Mouse (Mus musculus): ENCODE results near the gene Pomt1. TPM values are rescaled to one million over a fixed set of nuclear protein-coding genes. Genes with fewer than 3 reads are reported as not detected.

Pomt1 gene
- polyA plus RNA-seq, 1 experiment from 2014 or later = 27.2 TPM

DNA sequence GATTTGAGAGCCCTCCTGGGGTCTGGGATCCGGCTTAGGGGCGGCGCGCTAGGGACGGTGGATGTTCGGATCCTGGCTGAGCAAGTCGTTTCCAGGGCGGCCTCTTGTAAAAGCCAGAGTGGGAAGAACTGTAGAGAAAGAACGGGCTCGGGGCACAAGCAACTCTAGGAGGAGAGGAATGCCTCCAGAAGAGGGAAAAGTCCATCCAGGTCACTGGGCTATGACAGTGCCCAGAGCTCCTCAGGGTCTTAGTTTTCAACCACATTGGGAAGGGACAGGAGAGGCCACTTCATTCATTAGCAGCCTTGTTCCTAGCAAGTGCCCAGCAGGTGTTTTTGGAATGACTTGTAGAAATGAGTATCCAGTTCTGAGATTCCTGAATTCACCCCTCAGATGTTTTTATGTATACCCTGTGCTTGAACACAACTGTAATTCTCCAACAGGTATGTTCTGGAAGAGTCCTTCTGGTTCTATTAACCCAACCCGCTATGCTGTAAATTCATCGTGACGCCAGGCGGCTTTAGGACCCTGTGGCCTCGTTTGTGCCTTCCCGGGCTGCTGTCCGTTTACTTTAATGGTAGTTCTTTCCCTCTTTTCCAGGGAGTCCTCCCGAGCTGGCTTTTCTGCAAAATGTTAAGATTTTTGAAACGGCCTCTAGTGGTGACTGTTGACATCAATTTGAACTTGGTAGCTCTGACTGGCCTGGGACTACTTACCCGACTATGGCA is 534 bp downstream of the Pomt1 start:
- Histone ChIP-seq H3K4me3 (peak overlapping the region; percentile 63), H3K9me3 (no peaks in the 10 kb centered on the region), H3K36me3 (peaks cover 55% of the 10 kb centered on the region), H3K4me1 (replicated peaks) (peaks cover 25% of the 10 kb centered on the region), H3K27ac (peak overlapping the region; percentile 92), H3K27me3 (ENCODE audit: insufficient read depth, poor library complexity, severe bottlenecking) (no peaks in the 10 kb centered on the region)
- peak; percentile 59 for DNase-seq (ENCODE audit: low spot score)
- under 1% methylated on average over 20 of the region's 20 CpGs for WGBS

GRCm38 (mm10) chr2:32237571-32237970 is 1.2 kb downstream of the Pomt1 start:
- H3K27me3 ChIP-seq (ENCODE audit: insufficient read depth, poor library complexity, severe bottlenecking) = no peaks in the 10 kb centered on the region
- H3K4me3 ChIP-seq = peak overlapping the region; percentile 63
- H3K36me3 ChIP-seq = peaks cover 50% of the 10 kb centered on the region
- H3K27ac ChIP-seq = peak overlapping the region; percentile 92; the same call in 1 of the 2 replicates
- no peaks in the 10 kb centered on the region for H3K9me3 ChIP-seq
- 47% methylated on average over 4 of the region's 4 CpGs for WGBS
- peaks cover 25% of the 10 kb centered on the region for H3K4me1 ChIP-seq (replicated peaks)
- DNase-seq (ENCODE audit: low spot score) = no peak

GRCm38 (mm10) chr2:32238708-32239435 is 2.5 kb downstream of the Pomt1 start:
- Histone ChIP-seq H3K36me3 (peaks cover 50% of the 10 kb centered on the region), H3K4me3 (no peak overlapping the region), H3K27me3 (ENCODE audit: insufficient read depth, poor library complexity, severe bottlenecking) (no peaks in the 10 kb centered on the region), H3K4me1 (replicated peaks) (peaks cover 25% of the 10 kb centered on the region), H3K9me3 (no peaks in the 10 kb centered on the region), H3K27ac (no peak overlapping the region)
- no peak for DNase-seq (ENCODE audit: low spot score)
- WGBS = 95% methylated on average over 9 of the region's 9 CpGs

DNA sequence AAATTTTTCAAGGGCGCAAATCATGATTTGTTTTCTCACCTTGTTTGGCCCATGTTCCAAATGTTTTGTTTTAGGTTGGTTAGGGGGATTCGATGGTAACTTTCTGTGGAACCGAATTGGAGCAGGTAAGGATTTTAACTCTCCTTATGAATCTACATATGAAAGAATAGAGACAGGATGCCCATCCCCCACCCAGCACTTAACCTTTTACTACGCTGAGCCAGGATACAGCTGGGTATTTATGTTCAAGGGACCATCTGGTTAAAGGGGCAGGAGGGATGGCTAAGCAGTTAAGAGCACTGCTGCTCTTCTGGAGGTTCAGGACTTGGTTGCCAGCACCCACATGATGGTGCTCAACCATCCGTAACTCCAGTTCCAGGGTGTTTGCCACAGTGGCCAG is 4.2 kb downstream of the Pomt1 start:
- Histone ChIP-seq H3K4me3 (no peak overlapping the region), H3K36me3 (peaks cover 56% of the 10 kb centered on the region), H3K9me3 (no peaks in the 10 kb centered on the region), H3K27me3 (ENCODE audit: insufficient read depth, poor library complexity, severe bottlenecking) (no peaks in the 10 kb centered on the region), H3K4me1 (replicated peaks) (peaks cover 12% of the 10 kb centered on the region), H3K27ac (no peak overlapping the region)
- DNase-seq (ENCODE audit: low spot score) = no peak
- 88% methylated on average over 5 of the region's 5 CpGs for WGBS

- H3K4me3 ChIP-seq = no peak overlapping the region
- no peaks in the 10 kb centered on the region for H3K9me3 ChIP-seq
- peaks cover under 1% of the 10 kb centered on the region; the same call in 1 of the 2 replicates for H3K4me1 ChIP-seq (replicated peaks)
- WGBS = 93% methylated on average over 4 of the region's 4 CpGs
- DNase-seq (ENCODE audit: low spot score) = no peak
- H3K36me3 ChIP-seq = peaks cover 80% of the 10 kb centered on the region
- no peak overlapping the region for H3K27ac ChIP-seq
- no peaks in the 10 kb centered on the region for H3K27me3 ChIP-seq (ENCODE audit: insufficient read depth, poor library complexity, severe bottlenecking)
Observed at GRCm38 (mm10) chr2:32242986-32243385, 6.6 kb downstream of the Pomt1 start.

- 90% methylated on average over 4 of the region's 4 CpGs for WGBS
- H3K27me3 ChIP-seq (ENCODE audit: insufficient read depth, poor library complexity, severe bottlenecking) = no peaks in the 10 kb centered on the region
- H3K4me1 ChIP-seq (replicated peaks) = no peaks in the 10 kb centered on the region
Observed at GRCm38 (mm10) chr2:32246741-32247140, 10.4 kb downstream of the Pomt1 start.

DNA sequence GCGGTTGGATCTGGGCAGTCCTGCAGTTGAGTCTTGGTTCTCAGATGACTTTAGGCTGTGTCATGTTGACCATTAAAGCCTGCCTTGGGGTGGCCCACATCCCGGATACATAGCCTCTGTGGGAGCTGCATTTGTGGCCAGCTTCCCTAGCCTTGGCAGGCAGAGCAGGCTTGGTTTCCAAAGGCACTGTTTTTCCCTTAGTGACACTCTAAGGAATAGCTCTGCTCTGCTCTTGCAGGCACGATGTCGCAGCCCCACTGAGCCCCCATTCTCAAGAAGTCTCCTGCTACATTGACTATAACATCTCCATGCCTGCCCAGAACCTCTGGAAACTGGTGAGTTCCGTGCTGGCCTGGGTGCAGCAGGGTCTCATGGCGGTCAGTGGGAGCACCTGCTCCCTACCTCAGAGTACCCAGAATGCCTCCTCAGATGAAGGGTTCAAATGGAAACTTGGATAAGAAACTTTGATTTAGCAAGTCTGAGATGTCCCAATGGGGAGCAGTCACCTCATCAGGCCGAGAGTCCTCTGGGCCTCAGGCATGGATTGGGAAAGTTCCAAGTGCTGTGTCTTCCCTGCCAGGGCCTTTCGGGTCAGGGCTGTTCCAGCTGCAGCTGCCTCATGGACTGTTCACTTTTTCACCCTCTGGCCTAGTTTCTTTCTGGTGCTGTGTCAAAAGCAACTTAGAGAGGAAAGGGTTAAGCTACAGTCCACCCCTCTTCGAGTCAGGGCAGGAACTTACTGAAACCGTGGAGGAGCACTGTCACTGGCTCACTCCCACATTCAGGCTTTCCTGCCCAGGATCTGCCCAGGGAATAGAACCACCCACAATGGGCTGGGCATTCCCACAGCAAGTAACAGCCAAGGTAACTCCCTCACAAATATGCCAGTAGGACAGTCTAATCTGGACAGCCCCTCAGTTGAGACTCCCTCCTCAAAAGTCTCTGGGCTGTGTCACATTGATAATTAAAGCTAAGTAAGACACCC is 12.3 kb downstream of the Pomt1 start:
- no peak for DNase-seq (ENCODE audit: low spot score)
- H3K36me3 ChIP-seq = peaks cover 100% of the 10 kb centered on the region

More at GRCm38 (mm10) chr2:32246741-32247140, 10.4 kb downstream of the Pomt1 start:
- Histone ChIP-seq H3K9me3 (no peaks in the 10 kb centered on the region), H3K36me3 (peaks cover 94% of the 10 kb centered on the region), H3K27ac (no peak overlapping the region), H3K4me3 (no peak overlapping the region)
- DNase-seq (ENCODE audit: low spot score) = no peak

DNA sequence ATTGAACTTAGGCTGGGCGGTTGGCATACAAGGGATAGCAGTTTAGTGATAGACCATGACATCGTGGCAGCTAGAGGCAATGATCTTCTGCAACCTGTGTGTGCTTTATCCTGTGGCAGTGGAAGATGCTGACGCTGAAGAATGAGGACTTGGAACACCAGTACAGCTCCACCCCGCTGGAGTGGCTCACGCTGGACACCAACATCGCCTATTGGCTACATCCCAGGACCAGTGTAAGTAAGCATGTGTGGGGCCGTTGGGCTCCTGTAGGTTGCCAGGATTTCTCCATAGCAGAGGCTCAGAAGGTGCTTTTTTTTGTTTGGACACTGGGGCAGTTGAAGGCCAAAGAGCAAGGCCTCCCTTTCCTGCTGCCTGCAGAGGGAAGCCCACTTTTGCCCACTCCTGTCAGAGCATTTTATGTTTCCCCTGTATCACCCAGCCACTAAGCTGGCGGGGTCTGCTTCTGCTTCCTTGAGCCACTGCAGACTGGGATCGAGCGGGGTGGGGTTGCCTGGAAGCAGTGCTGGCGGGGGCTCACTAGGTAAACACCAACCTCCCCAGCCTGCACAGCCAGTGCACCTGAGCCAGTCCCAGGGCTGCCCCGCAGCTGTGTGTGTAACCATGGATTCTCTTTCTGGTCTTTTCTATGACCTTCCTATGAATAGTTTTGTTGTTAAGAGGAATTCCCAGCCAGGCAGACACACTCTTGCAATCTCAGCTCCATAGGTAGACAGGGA is 15.6 kb downstream of the Pomt1 start:
- Histone ChIP-seq H3K9me3 (no peaks in the 10 kb centered on the region), H3K36me3 (peaks cover 98% of the 10 kb centered on the region), H3K4me1 (replicated peaks) (no peaks in the 10 kb centered on the region), H3K27me3 (ENCODE audit: insufficient read depth, poor library complexity, severe bottlenecking) (no peaks in the 10 kb centered on the region), H3K27ac (no peak overlapping the region), H3K4me3 (no peak overlapping the region)
- 94% methylated on average over 12 of the region's 12 CpGs for WGBS
- no peak for DNase-seq (ENCODE audit: low spot score)

More for the DNA sequence above, 12.3 kb downstream of the Pomt1 start:
- Histone ChIP-seq H3K4me1 (replicated peaks) (no peaks in the 10 kb centered on the region), H3K27me3 (ENCODE audit: insufficient read depth, poor library complexity, severe bottlenecking) (no peaks in the 10 kb centered on the region), H3K9me3 (no peaks in the 10 kb centered on the region), H3K27ac (no peak overlapping the region), H3K4me3 (no peak overlapping the region)
- WGBS = 82% methylated on average over 10 of the region's 10 CpGs

GRCm38 (mm10) chr2:32252658-32253057 is 16.3 kb downstream of the Pomt1 start:
- WGBS = 97% methylated on average over 5 of the region's 5 CpGs
- H3K4me1 ChIP-seq (replicated peaks) = no peaks in the 10 kb centered on the region

GRCm38 (mm10) chr2:32253352-32253751 is 17.0 kb downstream of the Pomt1 start:
- peaks cover 98% of the 10 kb centered on the region for H3K36me3 ChIP-seq
- no peak for DNase-seq (ENCODE audit: low spot score)
- H3K27ac ChIP-seq = no peak overlapping the region
- no peaks in the 10 kb centered on the region for H3K9me3 ChIP-seq
- peaks cover under 1% of the 10 kb centered on the region; the same call in 1 of the 2 replicates for H3K4me1 ChIP-seq (replicated peaks)
- no peaks in the 10 kb centered on the region for H3K27me3 ChIP-seq (ENCODE audit: insufficient read depth, poor library complexity, severe bottlenecking)
- H3K4me3 ChIP-seq = no peak overlapping the region
- WGBS = 93% methylated on average over 1 of the region's 1 CpGs

More at GRCm38 (mm10) chr2:32252658-32253057, 16.3 kb downstream of the Pomt1 start:
- Histone ChIP-seq H3K36me3 (peaks cover 98% of the 10 kb centered on the region), H3K4me3 (no peak overlapping the region), H3K27me3 (ENCODE audit: insufficient read depth, poor library complexity, severe bottlenecking) (no peaks in the 10 kb centered on the region), H3K9me3 (no peaks in the 10 kb centered on the region), H3K27ac (no peak overlapping the region)
- DNase-seq (ENCODE audit: low spot score) = no peak

DNA sequence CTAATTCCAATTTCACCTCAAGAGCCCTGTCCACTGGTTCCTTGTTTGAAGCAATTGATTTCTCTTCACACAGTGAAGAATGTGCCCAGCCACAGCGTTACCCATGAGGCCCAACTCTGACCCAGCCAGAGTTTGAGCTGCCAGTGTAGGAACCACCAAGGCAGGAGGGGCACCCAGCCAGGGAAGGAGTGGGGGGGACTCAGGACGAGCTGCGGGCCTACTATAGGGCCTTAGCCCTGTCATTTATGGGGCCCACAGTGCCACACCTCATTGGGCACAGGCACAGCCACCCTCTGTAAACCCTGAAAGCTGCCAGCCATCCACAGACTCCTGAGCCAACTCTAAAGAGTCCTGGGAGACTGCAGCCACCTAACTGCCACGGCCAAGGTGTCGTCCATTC is 18.2 kb downstream of the Pomt1 start:
- Histone ChIP-seq H3K36me3 (peaks cover 90% of the 10 kb centered on the region), H3K27ac (no peak overlapping the region), H3K4me3 (no peak overlapping the region), H3K4me1 (replicated peaks) (peaks cover 12% of the 10 kb centered on the region), H3K9me3 (no peaks in the 10 kb centered on the region), H3K27me3 (ENCODE audit: insufficient read depth, poor library complexity, severe bottlenecking) (no peaks in the 10 kb centered on the region)
- WGBS = 87% methylated on average over 5 of the region's 5 CpGs
- no peak for DNase-seq (ENCODE audit: low spot score)

GRCm38 (mm10) chr2:32256273-32256672 is 19.9 kb downstream of the Pomt1 start:
- DNase-seq (ENCODE audit: low spot score) = no peak
- no peak overlapping the region for H3K4me3 ChIP-seq
- 94% methylated on average over 11 of the region's 11 CpGs for WGBS
- no peaks in the 10 kb centered on the region for H3K9me3 ChIP-seq
- H3K36me3 ChIP-seq = peaks cover 73% of the 10 kb centered on the region
- no peaks in the 10 kb centered on the region for H3K27me3 ChIP-seq (ENCODE audit: insufficient read depth, poor library complexity, severe bottlenecking)
- peaks cover 23% of the 10 kb centered on the region for H3K4me1 ChIP-seq (replicated peaks)
- H3K27ac ChIP-seq = no peak overlapping the region

Measured in hindbrain, embryonic 10.5 days (tissue).